Mouse (Mus musculus) G1E (cell line): ENCODE data around the gene Evl.

Experiments used
- CTCF ChIP-seq: IDR thresholded peaks from 2 replicates; pipeline ENCODE4 v1.5.1; 2012; ENCODE audit warnings: low read depth, low read length, inconsistent platforms, mixed read lengths
- GATA1 ChIP-seq: IDR thresholded peaks from 2 replicates; pipeline ENCODE4 v1.6.1; 2012; ENCODE audit warnings: borderline replicate concordance, low read length, inconsistent platforms, mixed read lengths
- POLR2AphosphoS5 ChIP-seq: IDR thresholded peaks from 2 replicates; pipeline ENCODE4 v1.6.1; 2012; ENCODE audit warnings: low read depth, low read length, inconsistent platforms; ENCODE audit not compliant: insufficient replicate concordance

GRCm38 (mm10) chr12:108554120-108554841 is at the start of gene Evl:
- TF ChIP-seq POLR2AphosphoS5 (no peak), GATA1 (no peak), CTCF (no peak)
